Mouse (Mus musculus): ENCODE results near the gene Mink1.

Gene Mink1

GRCm38 (mm10) chr11:70655571-70656455 lies 93.1 kb downstream of the Mink1 start:
- DNase-seq: no peak

DNA sequence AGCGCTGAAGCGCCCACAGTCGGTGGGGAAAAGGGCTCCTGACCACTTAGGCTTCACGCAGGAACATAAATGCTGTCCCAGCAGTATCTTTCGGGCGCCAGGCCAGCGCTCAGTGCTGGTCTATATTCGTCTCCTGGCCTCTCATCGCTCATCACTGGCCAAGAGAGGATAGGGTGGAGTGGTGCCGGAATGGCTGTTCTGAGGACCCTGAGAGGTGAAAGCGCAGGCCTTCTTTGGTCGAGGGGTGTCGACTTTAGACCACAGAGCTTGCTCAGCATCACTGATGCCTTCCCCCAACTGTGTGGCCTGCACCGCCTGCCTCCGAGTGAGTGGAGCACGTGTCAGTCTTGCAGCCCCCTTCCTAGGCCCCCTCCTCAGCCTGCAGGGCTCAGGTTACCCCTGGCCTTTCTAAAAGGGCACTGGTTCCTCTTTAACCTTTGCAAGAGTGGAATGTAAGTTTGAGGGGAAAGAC lies 93.8 kb downstream of the Mink1 start:
- DNase-seq: no peak

GRCm38 (mm10) chr11:70656964-70657363 lies 94.3 kb downstream of the Mink1 start, which contains the start of gene Eno3:
Gene Eno3, plus strand, starts transcription at chr11:70657202.
- no peak for DNase-seq

DNA sequence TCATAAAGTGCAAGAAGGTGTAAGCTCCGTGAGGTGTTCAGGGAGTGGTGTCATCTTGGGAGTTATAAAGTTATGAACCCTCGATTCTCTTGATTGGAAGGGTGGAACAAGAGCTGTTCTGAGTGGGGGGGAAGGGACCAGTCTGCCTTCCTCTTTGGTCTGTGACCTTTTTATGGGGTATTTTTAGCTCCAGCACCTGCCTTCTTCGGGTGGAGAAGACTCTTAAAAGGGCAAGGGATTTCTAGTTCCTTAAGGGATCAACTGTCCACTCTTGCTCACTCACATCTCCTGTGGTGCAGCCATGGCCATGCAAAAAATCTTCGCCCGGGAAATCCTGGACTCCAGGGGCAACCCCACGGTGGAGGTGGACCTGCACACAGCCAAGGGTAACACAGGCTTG lies 94.9 kb downstream of the Mink1 start:
- DNase-seq: no peak

GRCm38 (mm10) chr11:70657991-70658390 lies 95.3 kb downstream of the Mink1 start:
- no peak for DNase-seq

- DNase-seq: no peak
Measured at GRCm38 (mm10) chr11:70658521-70658920, 95.8 kb downstream of the Mink1 start.

DNA sequence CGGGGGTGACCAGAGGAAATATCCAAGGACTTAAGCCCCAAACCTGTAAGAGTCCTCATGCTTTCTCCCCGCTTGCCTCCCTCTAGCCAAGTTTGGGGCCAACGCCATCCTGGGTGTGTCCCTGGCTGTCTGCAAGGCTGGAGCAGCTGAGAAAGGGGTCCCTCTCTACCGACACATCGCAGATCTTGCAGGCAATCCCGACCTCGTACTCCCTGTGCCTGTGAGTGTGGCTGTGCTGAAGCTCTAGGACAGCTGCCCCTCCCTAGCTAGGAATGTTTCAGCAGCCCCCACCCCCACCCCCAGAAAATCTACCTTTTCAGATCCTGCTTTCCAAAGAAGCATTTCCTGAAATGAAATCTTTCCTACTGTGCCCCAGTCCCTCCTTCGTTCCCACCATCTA lies 96.3 kb downstream of the Mink1 start:
- no peak for DNase-seq

GRCm38 (mm10) chr11:70660571-70660970 lies 97.9 kb downstream of the Mink1 start:
- no peak for DNase-seq

DNA sequence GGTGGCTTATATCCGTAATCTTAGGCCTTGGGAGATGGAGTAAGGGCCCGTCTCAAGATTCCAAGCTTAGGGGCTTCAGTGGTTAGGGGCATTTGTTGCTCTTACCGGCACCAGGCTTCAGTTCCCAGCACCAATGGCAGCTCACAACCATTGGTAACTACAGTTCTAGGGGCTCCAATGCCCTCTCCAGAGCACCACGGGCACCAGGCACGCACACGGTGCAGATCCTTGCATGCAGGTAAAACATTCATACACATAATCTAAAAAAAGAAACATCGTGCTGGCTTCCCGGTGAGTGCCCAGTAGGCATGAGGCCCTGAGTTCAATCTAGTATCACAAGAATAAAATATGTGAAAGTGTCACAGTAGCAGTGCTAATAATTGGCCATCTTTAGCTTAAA lies 100.4 kb downstream of the Mink1 start:
- DNase-seq: no peak

DNA sequence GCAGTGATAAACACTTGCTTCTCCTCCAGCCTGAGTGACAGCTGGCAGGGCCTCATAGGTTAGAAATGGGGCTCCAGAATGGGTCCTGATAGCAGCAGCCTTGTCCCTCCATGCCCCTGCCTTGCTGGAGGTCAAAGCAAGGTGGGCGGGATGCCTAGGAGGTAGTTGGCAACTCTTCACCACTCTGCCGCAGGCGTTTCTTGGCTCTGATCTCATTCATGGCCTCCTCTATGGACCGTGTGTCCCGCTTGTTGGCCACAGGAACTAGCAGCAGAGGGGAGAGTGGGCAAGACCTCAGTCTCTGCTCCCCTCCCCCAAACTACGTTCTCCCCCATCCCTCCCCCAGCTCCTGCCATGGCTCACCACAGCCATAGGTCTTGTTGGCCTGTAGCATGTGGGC lies 101.3 kb downstream of the Mink1 start:
- no peak for DNase-seq
